Mouse (Mus musculus): Measurements from ENCODE around the gene Irak3. TPM values are rescaled to one million over a fixed set of nuclear protein-coding genes. Genes with fewer than 3 reads are reported as not detected.

The Irak3 gene
- polyA plus RNA-seq, 1 experiment, result 10.3 TPM

- no peak overlapping the region for H3K27ac ChIP-seq (ENCODE audit: insufficient read depth, low read length)
- no peak overlapping the region for H3K9ac ChIP-seq (ENCODE audit: low read depth, poor library complexity, severe bottlenecking)
- no peaks in the 10 kb centered on the region for H3K4me1 ChIP-seq (ENCODE audit: control insufficient read depth, insufficient read depth, low read length)
- no peak overlapping the region for H3K4me3 ChIP-seq (ENCODE audit: low read depth, low read length)
- H3K9me3 ChIP-seq (replicated peaks; ENCODE audit: control insufficient read depth, insufficient read depth, low read length, poor library complexity, severe bottlenecking), result no peaks in the 10 kb centered on the region; the same call in 1 of the 2 replicates
- H3K27me3 ChIP-seq (ENCODE audit: control insufficient read depth, insufficient read depth, low read length, poor library complexity, severe bottlenecking), result no peaks in the 10 kb centered on the region
- no peak for TF ChIP-seq CTCF (IDR thresholded peaks at IDR 0.05; ENCODE audit: low read depth, low read length)
- TF ChIP-seq POLR2A (IDR thresholded peaks at IDR 0.05; ENCODE audit: insufficient read depth, low read length), result no peak
- TF ChIP-seq EP300 (IDR thresholded peaks at IDR 0.05; ENCODE audit: insufficient read depth, low read depth, low read length), result no peak
- peaks cover 7% of the 10 kb centered on the region for H3K36me3 ChIP-seq (ENCODE audit: control insufficient read depth, insufficient read depth, low read length, poor library complexity, severe bottlenecking)
Measured at GRCm38 (mm10) chr10:120140193-120140592, 61.7 kb downstream of the Irak3 start.

DNA sequence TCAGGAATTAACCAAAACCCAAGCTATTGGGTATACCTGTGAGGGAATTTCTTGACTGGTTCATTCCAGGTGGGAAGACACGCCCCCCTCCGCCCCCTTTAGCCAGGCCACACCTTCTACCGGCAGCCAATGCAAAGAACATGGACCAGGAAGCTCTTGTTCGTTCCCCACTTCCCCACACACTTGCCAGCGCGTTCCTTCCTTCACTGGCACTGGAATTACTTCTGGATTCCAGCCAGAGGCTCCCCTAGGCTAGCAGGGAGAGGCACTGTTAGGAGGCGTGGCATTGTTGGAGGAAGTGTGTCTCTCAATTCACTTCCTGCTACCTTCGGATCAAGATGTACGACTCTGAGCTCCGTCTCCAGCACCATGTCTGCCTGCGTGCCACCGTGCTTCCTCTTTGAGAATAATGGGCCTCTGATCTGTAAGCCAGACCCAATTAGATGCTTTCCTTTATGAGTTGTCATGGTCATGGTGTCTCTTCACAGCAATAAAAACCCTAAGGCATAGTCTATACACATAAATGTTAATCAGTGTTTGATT, 65.8 kb downstream of the Irak3 start:
- Histone ChIP-seq H3K27me3 (ENCODE audit: control insufficient read depth, insufficient read depth, low read length, poor library complexity, severe bottlenecking) (no peaks in the 10 kb centered on the region), H3K36me3 (ENCODE audit: control insufficient read depth, insufficient read depth, low read length, poor library complexity, severe bottlenecking) (no peaks in the 10 kb centered on the region), H3K9ac (ENCODE audit: low read depth, poor library complexity, severe bottlenecking) (no peak overlapping the region), H3K4me1 (ENCODE audit: control insufficient read depth, insufficient read depth, low read length) (peaks cover 3% of the 10 kb centered on the region), H3K27ac (ENCODE audit: insufficient read depth, low read length) (no peak overlapping the region), H3K4me3 (ENCODE audit: low read depth, low read length) (no peak overlapping the region), H3K9me3 (replicated peaks; ENCODE audit: control insufficient read depth, insufficient read depth, low read length, poor library complexity, severe bottlenecking) (no peaks in the 10 kb centered on the region)
- TF ChIP-seq EP300 (IDR thresholded peaks at IDR 0.05; ENCODE audit: insufficient read depth, low read depth, low read length), result no peak
- TF ChIP-seq CTCF (IDR thresholded peaks at IDR 0.05; ENCODE audit: low read depth, low read length), result no peak
- TF ChIP-seq POLR2A (IDR thresholded peaks at IDR 0.05; ENCODE audit: insufficient read depth, low read length), result no peak

DNA sequence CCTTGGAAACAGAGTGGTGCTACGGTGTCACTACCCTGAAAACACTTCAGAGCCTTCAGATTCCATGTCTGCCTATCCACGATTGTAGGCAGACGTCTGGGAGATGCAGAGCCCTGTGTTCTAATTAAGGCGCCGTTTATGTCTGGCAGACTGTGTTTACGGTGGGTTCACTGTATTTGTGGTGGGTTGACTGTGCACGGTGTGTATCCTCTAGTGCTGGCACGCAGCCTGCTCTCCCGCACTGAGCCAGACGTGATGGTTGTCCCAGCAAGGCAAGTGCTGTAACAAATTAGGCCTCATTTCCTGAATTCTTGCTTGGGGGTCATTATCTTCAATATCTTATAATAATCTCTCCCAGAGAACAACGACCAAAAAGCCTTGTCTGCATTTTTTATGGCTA, 68.2 kb downstream of the Irak3 start:
- no peak overlapping the region for H3K4me3 ChIP-seq (ENCODE audit: low read depth, low read length)
- H3K27me3 ChIP-seq (ENCODE audit: control insufficient read depth, insufficient read depth, low read length, poor library complexity, severe bottlenecking), result no peaks in the 10 kb centered on the region
- H3K9ac ChIP-seq (ENCODE audit: low read depth, poor library complexity, severe bottlenecking), result no peak overlapping the region
- TF ChIP-seq POLR2A (IDR thresholded peaks at IDR 0.05; ENCODE audit: insufficient read depth, low read length), result no peak
- TF ChIP-seq CTCF (IDR thresholded peaks at IDR 0.05; ENCODE audit: low read depth, low read length), result no peak
- no peak for TF ChIP-seq EP300 (IDR thresholded peaks at IDR 0.05; ENCODE audit: insufficient read depth, low read depth, low read length)
- no peak overlapping the region for H3K27ac ChIP-seq (ENCODE audit: insufficient read depth, low read length)
- H3K9me3 ChIP-seq (replicated peaks; ENCODE audit: control insufficient read depth, insufficient read depth, low read length, poor library complexity, severe bottlenecking), result no peaks in the 10 kb centered on the region
- no peaks in the 10 kb centered on the region for H3K36me3 ChIP-seq (ENCODE audit: control insufficient read depth, insufficient read depth, low read length, poor library complexity, severe bottlenecking)
- peaks cover 3% of the 10 kb centered on the region for H3K4me1 ChIP-seq (ENCODE audit: control insufficient read depth, insufficient read depth, low read length)

- Histone ChIP-seq H3K27ac (ENCODE audit: insufficient read depth, low read length) (no peak overlapping the region), H3K9me3 (replicated peaks; ENCODE audit: control insufficient read depth, insufficient read depth, low read length, poor library complexity, severe bottlenecking) (no peaks in the 10 kb centered on the region), H3K27me3 (ENCODE audit: control insufficient read depth, insufficient read depth, low read length, poor library complexity, severe bottlenecking) (no peaks in the 10 kb centered on the region), H3K9ac (ENCODE audit: low read depth, poor library complexity, severe bottlenecking) (no peak overlapping the region), H3K4me3 (ENCODE audit: low read depth, low read length) (no peak overlapping the region), H3K4me1 (ENCODE audit: control insufficient read depth, insufficient read depth, low read length) (peaks cover 3% of the 10 kb centered on the region), H3K36me3 (ENCODE audit: control insufficient read depth, insufficient read depth, low read length, poor library complexity, severe bottlenecking) (no peaks in the 10 kb centered on the region)
- TF ChIP-seq EP300 (IDR thresholded peaks at IDR 0.05; ENCODE audit: insufficient read depth, low read depth, low read length) (no peak), CTCF (IDR thresholded peaks at IDR 0.05; ENCODE audit: low read depth, low read length) (peak; percentile 38)
Measured at GRCm38 (mm10) chr10:120130621-120131020, 71.3 kb downstream of the Irak3 start.

GRCm38 (mm10) chr10:120128601-120129277, 73.2 kb downstream of the Irak3 start:
- H3K4me1 ChIP-seq (ENCODE audit: control insufficient read depth, insufficient read depth, low read length), result peaks cover 3% of the 10 kb centered on the region
- no peak overlapping the region for H3K9ac ChIP-seq (ENCODE audit: low read depth, poor library complexity, severe bottlenecking)
- no peak overlapping the region for H3K4me3 ChIP-seq (ENCODE audit: low read depth, low read length)
- no peak for TF ChIP-seq EP300 (IDR thresholded peaks at IDR 0.05; ENCODE audit: insufficient read depth, low read depth, low read length)
- no peak for TF ChIP-seq POLR2A (IDR thresholded peaks at IDR 0.05; ENCODE audit: insufficient read depth, low read length)
- TF ChIP-seq CTCF (IDR thresholded peaks at IDR 0.05; ENCODE audit: low read depth, low read length), result no peak
- H3K27me3 ChIP-seq (ENCODE audit: control insufficient read depth, insufficient read depth, low read length, poor library complexity, severe bottlenecking), result no peaks in the 10 kb centered on the region
- H3K36me3 ChIP-seq (ENCODE audit: control insufficient read depth, insufficient read depth, low read length, poor library complexity, severe bottlenecking), result no peaks in the 10 kb centered on the region
- no peak overlapping the region for H3K27ac ChIP-seq (ENCODE audit: insufficient read depth, low read length)
- H3K9me3 ChIP-seq (replicated peaks; ENCODE audit: control insufficient read depth, insufficient read depth, low read length, poor library complexity, severe bottlenecking), result no peaks in the 10 kb centered on the region

DNA sequence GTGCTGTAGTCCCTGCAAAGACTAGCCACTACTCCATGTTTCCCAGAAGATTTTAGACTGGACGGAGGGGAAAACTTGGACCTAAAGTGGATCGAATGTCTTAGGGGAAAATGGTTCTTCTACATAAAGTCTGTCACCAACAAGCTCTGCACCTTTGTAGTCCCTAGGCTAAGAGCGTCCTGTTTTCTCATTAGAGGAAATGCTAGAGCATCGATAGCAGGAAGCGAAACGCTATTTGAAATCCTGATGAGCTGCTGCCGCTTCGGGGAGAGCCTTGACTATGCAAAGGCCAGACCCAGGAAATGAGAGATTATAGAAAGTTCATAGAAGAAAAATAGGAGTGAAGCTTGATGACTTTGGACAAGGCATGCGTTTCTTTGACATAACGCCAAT, 76.5 kb downstream of the Irak3 start:
- Histone ChIP-seq H3K9ac (ENCODE audit: low read depth, poor library complexity, severe bottlenecking) (no peak overlapping the region), H3K27ac (ENCODE audit: insufficient read depth, low read length) (no peak overlapping the region), H3K4me3 (ENCODE audit: low read depth, low read length) (no peak overlapping the region), H3K4me1 (ENCODE audit: control insufficient read depth, insufficient read depth, low read length) (no peaks in the 10 kb centered on the region), H3K36me3 (ENCODE audit: control insufficient read depth, insufficient read depth, low read length, poor library complexity, severe bottlenecking) (no peaks in the 10 kb centered on the region), H3K9me3 (replicated peaks; ENCODE audit: control insufficient read depth, insufficient read depth, low read length, poor library complexity, severe bottlenecking) (no peaks in the 10 kb centered on the region), H3K27me3 (ENCODE audit: control insufficient read depth, insufficient read depth, low read length, poor library complexity, severe bottlenecking) (no peaks in the 10 kb centered on the region)
- TF ChIP-seq EP300 (IDR thresholded peaks at IDR 0.05; ENCODE audit: insufficient read depth, low read depth, low read length), result no peak
- TF ChIP-seq POLR2A (IDR thresholded peaks at IDR 0.05; ENCODE audit: insufficient read depth, low read length), result no peak
- TF ChIP-seq CTCF (IDR thresholded peaks at IDR 0.05; ENCODE audit: low read depth, low read length), result no peak

Measured in ES-Bruce4 (cell line).